Mouse (Mus musculus) 416B (cell line): ENCODE data around the gene Palld.

Experiments used
- DNase-seq: peaks from one replicate; pipeline ENCODE4 v3.0.0; 2011; ENCODE audit warnings: low read depth

Palld gene

DNA sequence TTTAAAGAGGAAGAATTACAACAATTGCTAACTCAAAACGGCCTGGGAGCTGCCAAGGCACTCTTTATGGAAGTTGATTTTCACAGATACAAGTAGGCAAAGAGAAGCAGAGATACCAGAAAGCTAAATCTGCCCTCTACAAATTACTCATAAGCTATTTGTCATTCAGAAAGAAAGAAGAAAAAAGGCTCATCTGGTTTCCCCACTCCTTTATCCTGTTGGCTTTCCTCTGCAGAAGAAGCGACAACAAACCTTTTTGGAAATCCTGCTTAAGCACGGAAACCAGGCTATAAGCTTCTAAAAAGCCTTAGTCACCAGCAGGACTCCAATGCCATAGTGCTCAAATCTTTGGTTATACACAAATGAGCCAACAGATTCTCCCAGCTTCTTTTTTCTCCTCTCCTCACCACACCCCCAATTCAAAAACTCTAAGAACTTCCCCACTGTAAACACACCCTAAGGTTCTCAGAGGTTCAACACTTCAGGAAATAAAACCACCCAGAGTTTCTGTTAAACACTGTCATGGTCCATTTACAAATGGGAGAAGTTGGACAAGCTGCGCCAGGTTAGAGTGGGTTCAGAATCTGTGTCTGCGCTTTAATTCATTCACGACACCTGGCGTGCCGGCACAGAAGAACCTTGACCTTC is 349.6 kb downstream of the Palld start:
- no peak for DNase-seq

DNA sequence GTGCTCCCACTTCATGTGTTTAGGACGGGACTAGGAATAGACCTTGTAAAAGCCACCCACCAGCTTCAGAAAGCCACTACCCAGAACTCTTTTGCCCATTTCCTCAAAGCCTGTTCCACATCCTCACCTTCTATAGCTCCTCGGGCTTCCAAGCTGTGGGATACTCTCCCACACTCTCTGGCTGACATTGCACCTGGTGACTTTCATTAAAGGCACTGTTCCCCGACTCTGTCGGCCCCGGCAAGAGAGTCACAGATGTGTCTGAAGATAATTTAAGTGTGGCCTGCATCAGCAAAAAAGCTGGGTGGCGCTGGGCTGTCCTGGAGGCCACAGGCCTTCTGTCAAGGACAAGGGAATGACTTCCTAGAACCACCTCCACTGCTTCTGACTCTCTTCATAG is 350.3 kb downstream of the Palld start:
- no peak for DNase-seq

DNA sequence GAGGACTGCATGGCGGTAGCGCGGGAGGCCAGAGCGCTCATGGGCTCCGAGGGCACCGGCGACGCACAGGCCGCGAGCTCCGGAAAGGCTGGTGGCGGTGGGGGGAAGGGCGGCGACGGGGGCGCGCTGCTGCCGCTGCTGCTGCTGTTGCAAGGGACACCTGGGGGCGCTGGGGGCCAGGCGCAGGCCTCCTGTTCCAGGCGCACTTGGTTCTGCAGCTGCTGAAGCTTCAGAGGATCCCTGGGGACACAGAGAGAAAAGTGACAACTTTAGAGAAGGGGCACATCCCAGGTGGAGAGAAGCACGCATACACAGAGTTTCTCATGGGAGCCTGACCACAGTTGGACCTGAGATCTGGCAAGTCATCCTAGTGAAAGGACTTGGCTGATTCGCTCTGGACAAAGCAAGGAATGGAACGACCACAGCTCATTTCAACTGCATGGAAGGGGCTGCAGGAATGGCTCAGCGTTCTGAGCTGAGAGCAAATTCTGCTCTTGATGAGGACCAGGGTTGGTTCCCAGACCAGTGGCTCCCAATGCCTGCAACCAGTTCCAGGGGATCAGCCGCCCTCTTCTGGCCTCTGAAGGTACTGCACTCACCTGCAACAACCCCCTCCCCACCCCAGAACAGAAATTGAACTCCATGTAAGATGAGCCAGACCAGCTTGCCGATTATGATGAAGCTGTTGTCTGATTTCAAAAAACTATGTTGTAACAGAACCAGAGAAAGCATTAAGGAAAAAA is 352.3 kb downstream of the Palld start:
- peak; percentile 15 for DNase-seq

DNA sequence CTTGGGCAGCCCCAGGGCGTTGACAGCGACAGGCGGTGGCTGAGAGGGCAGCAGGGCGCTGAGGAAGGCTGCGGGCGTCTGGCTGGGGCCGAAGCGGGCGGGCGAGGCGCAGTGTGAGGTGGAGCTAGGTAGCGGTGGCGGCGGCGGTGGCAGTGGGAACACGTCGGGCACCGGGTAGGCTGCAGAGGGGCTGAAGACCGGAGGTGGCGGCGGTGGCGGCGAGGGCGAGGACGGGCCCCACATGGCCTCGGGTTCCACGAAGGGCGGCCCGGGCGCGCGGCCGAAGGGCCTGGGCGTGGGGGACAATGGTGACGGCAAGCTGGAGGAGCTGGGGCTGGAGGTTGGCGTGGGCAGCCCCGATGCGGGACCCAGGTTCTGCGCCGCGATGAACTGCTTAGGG is 352.9 kb downstream of the Palld start:
- DNase-seq: no peak

DNA sequence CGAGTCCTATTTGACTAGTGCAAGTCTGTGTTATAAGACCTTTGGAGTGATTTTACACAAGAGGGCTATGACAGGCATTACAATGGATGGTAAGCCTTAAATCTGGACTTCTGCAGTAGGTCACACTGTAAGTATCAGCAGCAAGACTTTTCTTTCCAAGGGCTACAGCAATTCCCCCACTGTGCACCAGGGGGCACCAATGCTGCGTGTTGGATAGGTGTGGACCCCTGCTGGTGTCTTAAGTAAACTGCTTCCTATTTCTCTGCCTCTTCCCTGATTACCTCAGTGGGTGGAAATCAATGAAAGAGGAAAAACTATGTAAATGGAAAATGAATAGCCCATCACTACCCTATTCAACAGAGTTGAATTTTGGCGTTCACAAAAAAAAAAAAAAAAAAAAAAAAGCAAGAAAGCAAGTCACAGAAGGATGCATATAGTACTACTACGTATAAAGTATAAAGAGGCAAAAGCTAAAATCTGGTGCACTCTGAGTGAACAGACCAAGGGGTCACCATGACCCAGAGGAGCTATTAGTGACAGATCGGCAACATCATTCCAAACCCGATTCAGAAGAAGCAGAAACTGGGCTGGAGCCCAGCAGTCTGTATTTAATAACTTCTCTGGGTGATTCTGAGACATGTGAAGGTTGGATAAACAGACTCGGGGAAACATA is 362.5 kb downstream of the Palld start:
- peak; percentile 88 for DNase-seq

DNA sequence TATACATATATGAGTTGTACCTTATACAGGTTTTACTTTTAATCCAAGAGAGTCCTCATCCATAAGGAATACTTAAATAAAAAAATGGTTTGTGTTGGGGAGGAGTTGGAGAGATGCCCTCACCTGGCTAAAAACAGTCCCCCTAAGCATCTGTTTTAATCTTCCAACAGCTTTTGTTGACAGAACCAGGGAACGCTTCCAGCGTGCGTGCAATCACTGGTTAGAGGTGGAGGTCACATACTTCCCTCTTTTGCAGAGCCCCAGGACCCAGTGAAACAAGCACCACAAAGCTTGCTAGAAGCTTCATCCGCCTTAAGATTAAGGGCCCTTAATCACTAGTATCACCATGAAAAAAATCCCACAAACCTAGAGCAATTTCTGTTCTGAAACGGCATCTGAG is 365.0 kb downstream of the Palld start:
- no peak for DNase-seq

DNA sequence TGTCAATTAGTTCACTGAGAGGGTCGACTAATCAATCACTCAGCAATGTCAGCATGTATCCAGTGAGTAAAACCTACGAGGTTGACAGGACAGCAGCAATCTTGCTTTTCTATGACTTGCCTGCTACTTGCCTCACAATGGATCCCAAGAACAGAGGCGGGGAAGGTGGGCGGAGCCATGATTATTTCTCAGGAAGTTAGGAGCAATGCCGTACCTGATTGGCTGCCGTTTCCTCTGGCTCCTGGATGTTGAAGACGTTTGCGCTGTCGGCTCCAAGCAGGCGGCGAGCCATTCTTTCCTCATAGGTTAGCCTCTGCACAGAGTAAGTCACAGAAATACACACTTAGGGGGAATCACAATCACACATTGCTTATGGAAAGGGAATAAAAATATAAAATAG is 367.0 kb downstream of the Palld start:
- DNase-seq: no peak

DNA sequence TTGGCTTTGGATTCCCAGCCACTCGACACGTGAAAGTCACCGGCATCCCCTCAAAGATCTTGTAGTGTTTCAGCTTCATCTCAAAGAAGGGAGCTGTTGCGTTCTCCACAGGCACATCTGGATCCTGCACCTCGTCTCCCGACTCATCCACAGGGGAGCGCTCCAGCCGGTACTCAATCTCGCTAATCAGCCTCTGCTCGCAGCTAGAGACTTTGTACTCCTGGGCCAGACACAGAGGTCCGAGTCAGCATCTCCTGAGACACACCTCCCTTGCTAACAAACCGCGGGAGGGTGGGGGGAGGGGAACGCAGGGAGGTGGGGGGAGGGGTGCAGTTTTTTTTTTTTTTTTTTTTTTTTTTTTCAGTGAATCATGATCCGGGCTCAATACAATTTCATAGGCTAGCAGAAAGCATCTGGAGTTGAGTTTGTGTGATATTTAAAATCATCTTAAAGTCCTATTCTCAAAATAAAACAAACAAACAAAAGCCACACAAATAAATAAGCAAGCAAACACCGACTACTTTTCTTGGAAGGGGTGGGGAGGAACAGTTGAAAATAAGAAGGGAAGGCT is 369.0 kb downstream of the Palld start:
- DNase-seq: no peak

DNA sequence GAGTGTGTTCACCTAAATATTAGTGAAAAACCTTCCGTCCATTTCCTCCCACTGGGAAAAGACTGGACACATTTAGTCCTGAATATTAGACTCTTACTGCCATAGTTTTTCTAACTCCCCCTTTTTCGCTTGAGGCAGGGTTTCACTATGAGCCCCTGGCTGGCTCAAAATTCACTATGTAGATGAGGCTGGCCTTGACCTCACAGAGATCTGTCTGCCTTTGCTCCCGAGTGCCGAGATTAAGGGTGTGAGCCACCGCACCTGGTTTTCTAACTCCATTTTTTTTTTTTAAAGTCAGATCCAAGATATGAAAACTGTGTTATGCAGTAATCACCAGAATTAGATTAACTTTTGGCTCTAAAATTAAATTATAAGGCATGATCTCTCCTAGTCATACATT is 369.7 kb downstream of the Palld start:
- DNase-seq: no peak

DNA sequence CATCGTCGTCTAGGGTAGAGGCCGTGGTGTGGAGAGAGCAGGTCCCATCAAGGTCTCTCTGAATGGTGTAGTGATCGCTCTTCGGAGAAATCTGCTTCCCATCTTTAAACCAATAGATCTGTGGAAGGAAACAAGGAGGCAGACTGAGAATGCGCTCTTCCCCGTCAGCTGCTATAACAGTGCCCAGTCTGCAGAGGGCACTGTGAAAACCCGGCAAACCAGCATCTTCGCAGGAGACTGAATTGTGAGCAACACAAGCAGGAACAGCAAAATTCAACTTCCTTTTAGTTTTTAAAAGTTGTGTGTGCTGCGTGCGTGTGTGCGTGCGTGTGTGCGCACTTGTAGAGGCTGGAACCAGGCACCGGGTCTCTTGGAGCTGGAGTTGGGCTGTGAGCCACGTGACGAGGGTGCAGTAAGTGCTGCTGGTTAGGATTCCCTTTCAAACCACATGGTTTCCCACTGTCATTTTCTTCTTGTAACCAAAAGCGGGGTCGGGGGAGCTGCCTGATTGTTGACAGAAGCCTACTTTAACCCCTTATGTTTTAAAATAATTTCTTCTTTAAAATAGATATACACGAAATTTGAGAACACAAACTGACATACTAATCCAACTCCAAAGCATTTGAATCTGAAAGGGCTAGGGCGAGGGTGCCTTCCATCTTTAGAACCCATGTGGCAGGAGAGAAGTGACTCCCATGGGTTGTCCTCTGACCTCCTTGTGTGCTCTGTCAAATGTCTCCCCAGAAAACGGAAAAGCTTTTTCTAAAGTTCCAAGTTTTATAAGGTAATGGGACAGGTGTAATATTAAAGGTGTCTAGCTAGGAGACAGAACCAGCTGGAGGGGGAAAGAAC is 370.3 kb downstream of the Palld start:
- DNase-seq: peak; percentile 16

DNA sequence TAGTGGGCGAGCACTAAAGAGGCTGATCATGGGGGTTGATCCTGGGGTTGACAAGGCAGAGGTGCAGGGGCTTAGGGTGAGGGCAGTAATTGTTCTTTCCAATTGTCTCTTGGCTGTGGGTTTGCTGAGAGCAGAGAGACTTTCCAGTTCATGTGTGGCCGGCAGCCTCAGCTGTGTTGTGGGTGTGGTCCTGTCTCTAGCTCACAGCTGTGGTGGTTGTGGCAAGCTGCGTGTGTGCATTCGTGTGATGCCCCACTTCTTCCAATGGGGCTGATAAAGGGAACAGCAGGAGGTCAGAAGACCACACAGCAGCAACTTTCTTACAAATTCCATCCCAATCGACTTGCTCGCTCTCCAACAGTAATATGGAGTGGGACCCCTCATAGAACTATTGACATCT is 373.8 kb downstream of the Palld start:
- DNase-seq: no peak

DNA sequence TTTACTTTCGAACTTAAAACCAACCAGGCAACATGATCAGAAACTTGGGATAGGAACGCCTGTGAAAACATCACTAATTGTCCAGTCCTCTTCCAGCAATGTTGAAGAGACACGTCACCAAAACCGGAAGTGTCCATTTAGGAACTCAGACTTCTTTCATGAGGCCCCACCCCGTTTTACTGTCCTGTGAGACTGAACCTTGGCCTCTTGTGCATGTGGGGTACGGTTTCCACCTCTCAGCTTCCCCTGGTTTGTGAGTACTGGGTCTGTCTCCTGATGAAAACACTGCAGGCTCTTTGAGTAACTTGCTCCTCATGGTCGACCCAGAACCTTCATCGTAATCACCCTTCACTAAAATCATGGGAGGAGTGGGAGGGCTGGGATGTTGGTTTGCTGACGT is 374.3 kb downstream of the Palld start:
- DNase-seq: no peak

DNA sequence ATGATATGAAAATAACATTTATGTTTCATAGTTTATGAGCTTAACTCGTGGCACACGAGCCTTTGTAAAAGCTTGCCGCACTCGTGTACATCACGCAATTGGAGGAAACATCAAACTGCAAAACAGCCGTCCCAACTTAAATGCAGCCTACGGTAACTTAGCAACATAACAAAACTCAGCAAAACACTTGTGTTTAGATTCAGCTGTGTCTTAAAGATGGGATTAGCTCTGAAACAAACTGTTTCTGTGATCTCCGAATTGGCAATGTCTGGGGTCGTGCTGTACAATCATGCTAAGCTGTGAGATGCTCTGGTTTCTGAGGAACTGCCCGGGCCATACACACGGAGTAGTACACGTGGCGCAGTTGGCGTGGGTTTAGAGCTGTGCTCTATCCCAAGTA is 375.5 kb downstream of the Palld start:
- DNase-seq: no peak

DNA sequence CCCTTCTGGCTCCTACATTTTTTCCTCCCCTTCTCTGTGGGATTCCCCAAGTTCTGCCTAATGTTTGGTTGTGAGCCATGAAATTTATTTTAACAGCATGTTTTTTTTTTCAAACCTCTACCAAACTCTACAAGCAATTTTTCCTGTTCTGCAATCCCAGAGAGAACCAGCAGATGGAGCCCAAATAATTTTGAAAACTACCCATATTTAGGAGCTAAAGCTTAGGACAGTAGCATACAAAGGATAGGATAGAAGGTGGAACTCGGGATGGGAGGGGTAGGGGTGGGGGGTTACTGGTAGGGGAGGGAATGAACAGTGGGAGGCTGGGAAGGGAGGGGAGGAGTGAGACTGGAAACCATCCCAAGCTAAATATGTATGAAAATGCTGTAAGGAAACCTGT is 380.4 kb downstream of the Palld start:
- peak; percentile 45 for DNase-seq

DNA sequence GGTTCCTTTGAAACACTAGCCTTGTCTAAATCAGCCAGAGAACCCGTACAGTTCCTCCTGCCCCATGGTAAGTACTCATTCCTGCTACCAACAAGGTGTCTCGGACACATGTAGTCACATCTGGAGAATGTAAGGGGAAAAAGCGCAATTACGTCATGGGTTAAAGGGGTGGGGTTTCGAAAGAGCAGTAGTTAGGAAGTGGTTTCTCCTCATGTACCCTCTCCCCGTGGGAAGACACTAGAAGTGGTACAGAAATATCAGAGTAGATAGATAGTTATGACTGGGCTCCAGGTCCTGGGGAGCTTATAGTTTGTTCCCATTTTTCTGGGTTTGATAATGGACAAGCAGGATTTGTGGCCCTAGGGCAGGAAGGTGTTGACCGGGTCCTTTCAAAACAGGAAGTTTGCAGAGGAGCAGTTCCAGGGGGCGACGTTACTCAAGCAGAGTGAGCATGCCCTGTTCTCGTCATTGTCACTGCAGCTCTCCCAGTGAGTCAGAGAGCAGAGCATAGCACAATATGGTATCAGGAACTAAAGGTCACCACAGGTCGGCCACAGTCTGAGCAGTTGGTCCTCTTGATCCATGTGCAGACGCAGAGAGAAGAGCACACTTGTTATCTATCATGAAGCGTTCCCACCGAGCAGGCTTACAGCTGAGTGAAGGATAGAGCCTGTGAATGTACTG is 384.8 kb downstream of the Palld start:
- peak; percentile 87 for DNase-seq

DNA sequence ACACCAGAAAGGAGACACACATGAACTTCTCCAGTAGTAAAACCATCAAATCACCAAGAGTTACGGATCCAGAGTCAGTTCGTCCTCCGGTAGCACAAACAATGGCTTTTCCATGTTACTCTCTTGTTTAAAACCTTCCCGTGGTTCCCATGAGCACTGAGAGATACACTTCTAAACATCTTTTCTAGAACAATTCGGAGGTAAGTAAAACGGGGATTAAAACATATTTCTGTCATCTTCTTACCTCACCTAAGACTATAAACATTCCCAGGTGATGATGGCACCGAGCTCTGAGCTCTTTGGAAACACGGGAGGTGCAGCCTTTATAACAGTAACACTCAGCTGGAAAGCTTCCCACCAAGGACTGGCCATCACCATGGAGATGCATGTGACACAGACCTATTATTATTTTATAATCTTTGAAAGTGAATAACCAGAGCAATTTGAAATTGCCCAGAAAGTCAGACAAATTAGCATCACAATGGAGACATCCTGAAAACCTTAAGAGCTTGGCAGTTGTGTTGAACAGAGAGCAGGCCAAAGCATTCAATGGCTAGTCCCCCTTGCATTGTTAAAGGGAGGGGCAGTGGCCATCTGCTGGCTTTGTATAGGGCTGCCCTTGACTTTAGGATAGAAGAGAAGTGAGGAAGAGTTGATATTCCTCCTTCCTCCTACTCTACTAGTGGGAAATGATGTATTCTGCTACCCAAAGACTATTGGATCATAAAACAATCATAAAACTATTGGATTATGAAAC is 385.6 kb downstream of the Palld start:
- DNase-seq: no peak

DNA sequence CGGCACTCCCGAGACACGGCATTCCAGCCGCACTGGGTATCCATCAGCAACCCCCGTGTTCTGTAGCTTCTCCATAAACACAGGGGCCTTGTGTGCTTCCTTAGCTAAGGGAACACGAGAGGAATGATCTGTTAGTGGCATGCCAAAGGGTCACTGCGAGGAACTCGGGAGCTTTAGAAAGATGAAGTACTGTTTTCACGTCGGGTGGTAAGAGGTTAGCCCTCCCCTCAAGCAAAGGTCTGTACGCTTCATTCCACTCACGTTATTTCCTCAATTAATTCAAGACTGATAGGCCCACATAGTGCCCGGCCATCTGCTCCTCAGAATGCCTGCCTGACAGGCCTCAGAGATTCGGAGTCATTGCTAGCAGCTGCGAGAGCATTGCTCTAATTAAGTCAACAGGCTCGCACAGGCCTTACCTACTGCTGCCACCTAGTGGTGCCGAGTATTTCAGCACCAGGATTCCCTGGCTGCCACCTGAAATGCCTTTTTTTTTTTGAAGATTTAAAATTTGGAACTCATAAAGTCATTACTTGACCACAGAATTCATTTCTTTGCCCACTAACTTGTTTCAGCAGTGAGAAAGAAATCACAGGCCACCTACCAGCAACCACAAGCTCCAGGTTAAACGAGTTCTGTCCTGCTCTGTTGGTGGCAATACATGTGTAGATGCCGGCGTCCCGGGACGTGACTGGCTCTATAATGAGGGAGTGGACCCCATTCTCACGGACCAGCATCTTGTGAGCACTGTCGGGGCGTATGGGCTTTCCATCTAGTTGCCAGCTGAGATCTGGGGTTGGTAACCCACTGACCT is 386.4 kb downstream of the Palld start:
- peak; percentile 77 for DNase-seq

DNA sequence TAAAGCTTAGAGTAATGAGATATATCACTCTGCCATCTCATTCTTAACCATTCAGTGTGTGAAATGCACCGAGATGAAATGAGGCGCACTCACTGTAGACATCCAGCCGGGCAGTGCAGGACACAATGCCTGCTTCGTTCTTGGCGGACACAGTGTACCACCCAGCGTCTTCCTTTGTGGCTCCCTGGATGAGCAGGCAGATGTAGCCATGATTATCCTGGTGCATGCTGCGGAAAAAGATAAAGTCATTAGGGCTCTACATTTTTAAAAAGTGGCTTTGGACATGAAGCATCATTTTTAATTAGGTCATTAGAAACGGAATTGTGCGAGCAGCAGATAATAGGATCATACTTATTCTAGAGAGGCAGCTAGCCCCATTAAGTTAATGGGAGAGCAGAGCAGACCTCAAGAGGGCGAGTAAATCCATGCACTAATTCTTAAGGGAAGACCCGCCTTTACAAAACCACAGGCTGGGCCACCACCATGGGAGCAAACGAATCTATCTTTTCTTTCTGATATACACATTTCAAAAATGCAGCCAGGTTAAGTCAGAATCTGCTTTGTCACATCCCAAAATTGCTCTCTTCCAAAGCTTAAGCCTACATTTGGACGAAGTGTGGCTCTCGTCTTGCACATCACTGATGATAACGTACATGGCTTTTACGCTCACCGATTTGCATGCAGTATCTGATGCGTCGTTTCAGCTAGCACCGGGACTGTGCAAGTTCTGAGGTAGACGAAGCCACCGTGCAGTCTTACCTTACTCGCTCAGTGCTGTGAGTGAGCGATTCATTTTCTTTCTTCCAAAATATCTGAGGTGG is 387.2 kb downstream of the Palld start:
- no peak for DNase-seq

DNA sequence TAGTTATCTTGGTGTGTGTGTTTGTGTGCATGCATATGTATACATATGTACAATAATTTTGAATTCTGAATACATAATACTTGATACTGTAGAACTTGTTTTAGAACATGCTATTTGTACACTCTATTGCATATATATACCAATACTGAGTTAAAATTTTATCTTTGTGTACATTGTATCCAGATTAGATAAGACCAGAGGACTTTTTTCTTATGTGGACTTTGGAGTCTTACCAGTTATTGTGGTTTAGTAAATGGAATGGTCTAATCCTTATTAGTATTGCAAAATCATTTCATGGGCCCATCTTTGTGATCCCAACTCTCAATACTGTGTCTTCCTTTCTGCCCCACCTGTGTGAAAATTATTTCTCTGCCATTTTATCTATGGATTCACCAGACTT is 400.2 kb downstream of the Palld start:
- no peak for DNase-seq
